Mouse (Mus musculus) MEL (cell line): Measurements from ENCODE around the gene Alpk1. TPM values are rescaled to one million over a fixed set of nuclear protein-coding genes. Genes with fewer than 3 reads are reported as not detected.

ENCODE experiments used
- DNase-seq: peaks from one replicate; pipeline ENCODE4 v3.0.0; 2011; ENCODE audit warnings: low read depth, low spot score
- H3K27ac ChIP-seq: 2 replicates; pipeline ENCODE4 v1.5.1; 2012; ENCODE audit warnings: low read depth, mild to moderate bottlenecking, control low read depth, low read length, moderate library complexity; ENCODE audit not compliant: control insufficient read depth
- H3K27me3 ChIP-seq, 2 experiments: fragments of 150-350 bp in 1 of 2; sonication (generic) in 1 of 2; 2 replicates each; pipeline ENCODE4 v1.6.1; 2012; ENCODE audit warnings: low read length in 2 of 2, mild to moderate bottlenecking in 2 of 2, improper control_type of control experiment in 1 of 2, moderate library complexity in 1 of 2; ENCODE audit not compliant: insufficient read depth in 2 of 2, control insufficient read depth in 1 of 2
- H3K36me3 ChIP-seq, 2 experiments: 2 replicates each; pipeline ENCODE4 v1.6.1; 2012 to 2014; ENCODE audit warnings: low read length in 2 of 2, improper control_type of control experiment in 1 of 2, inconsistent platforms in 1 of 2, mild to moderate bottlenecking in 1 of 2; ENCODE audit not compliant: insufficient read depth in 2 of 2, control insufficient read depth in 1 of 2
- H3K4me1 ChIP-seq, 2 experiments: fragments of 150-350 bp in 1 of 2; sonication (generic) in 1 of 2; 2 replicates each; pipeline ENCODE4 v1.6.1; 2012; ENCODE audit warnings: low read length in 2 of 2, improper control_type of control experiment in 1 of 2, mild to moderate bottlenecking in 1 of 2; ENCODE audit not compliant: insufficient read depth in 2 of 2, control insufficient read depth in 1 of 2
- H3K4me3 ChIP-seq, 2 experiments: fragments of 150-350 bp in 1 of 2; sonication (generic) in 1 of 2; 2 replicates each; pipeline ENCODE4 v1.5.1; 2012; ENCODE audit warnings: low read depth in 2 of 2, low read length in 2 of 2, mild to moderate bottlenecking in 2 of 2, moderate library complexity in 2 of 2, control low read depth in 1 of 2, improper control_type of control experiment in 1 of 2; ENCODE audit not compliant: control insufficient read depth in 1 of 2, insufficient read depth in 1 of 2
- H3K79me2 ChIP-seq: 2 replicates; pipeline ENCODE4 v1.6.1; 2012; ENCODE audit warnings: mild to moderate bottlenecking, low read length, moderate library complexity; ENCODE audit not compliant: control insufficient read depth, poor library complexity, insufficient read depth
- H3K9ac ChIP-seq: 2 replicates; pipeline ENCODE4 v1.6.1; 2012; ENCODE audit warnings: low read depth, mild to moderate bottlenecking, control low read depth, low read length, moderate library complexity; ENCODE audit not compliant: control insufficient read depth, poor library complexity, severe bottlenecking
- H3K9me3 ChIP-seq: fragments of 150-350 bp; sonication (generic); replicated peaks from 2 replicates; pipeline ENCODE4 v1.6.1; 2012; ENCODE audit warnings: mild to moderate bottlenecking, low read length, improper control_type of control experiment, moderate library complexity; ENCODE audit not compliant: insufficient read depth
- ETS1 ChIP-seq: IDR thresholded peaks from 2 replicates; pipeline ENCODE4 v1.6.1; 2012; ENCODE audit warnings: low read depth, mild to moderate bottlenecking, inconsistent platforms, low read length, improper control_type of control experiment, moderate library complexity
- GABPA ChIP-seq: IDR thresholded peaks from 2 replicates; pipeline ENCODE4 v1.6.1; 2012; ENCODE audit warnings: low read depth, mild to moderate bottlenecking, inconsistent platforms, low read length, improper control_type of control experiment, moderate library complexity
- HCFC1 ChIP-seq: IDR thresholded peaks from 2 replicates; pipeline ENCODE4 v1.6.1; 2012; ENCODE audit warnings: low read depth, mild to moderate bottlenecking, inconsistent platforms, low read length, improper control_type of control experiment, moderate library complexity
- JUND ChIP-seq: IDR thresholded peaks from 2 replicates; pipeline ENCODE4 v1.6.1; 2011; ENCODE audit warnings: low read depth, mild to moderate bottlenecking, improper control_type of control experiment, low read length
- KAT2A ChIP-seq: conservative IDR thresholded peaks from 2 replicates; pipeline ENCODE4 v1.6.1; 2012; ENCODE audit warnings: low read depth, low read length, improper control_type of control experiment, inconsistent platforms
- MAFK ChIP-seq: IDR thresholded peaks from 2 replicates; pipeline ENCODE4 v1.6.1; 2011; ENCODE audit warnings: low read depth, mild to moderate bottlenecking, low read length, improper control_type of control experiment, borderline replicate concordance
- MAX ChIP-seq: IDR thresholded peaks from 2 replicates; pipeline ENCODE4 v1.6.1; 2011; ENCODE audit warnings: low read length, improper control_type of control experiment
- MAZ ChIP-seq: IDR thresholded peaks from 2 replicates; pipeline ENCODE4 v1.6.1; 2012; ENCODE audit warnings: low read depth, mild to moderate bottlenecking, inconsistent platforms, low read length, improper control_type of control experiment
- MEF2A ChIP-seq: IDR thresholded peaks from 2 replicates; pipeline ENCODE4 v1.6.1; 2014; ENCODE audit warnings: low read depth, mild to moderate bottlenecking, inconsistent platforms, low read length, improper control_type of control experiment; ENCODE audit not compliant: poor library complexity, insufficient replicate concordance, severe bottlenecking; ENCODE audit errors: extremely low read depth
- MYC ChIP-seq: IDR thresholded peaks from 2 replicates; pipeline ENCODE4 v1.6.1; 2011; ENCODE audit warnings: low read depth, mild to moderate bottlenecking, low read length, improper control_type of control experiment, moderate library complexity
- NRF1 ChIP-seq: IDR thresholded peaks from 2 replicates; pipeline ENCODE4 v1.6.1; 2014; ENCODE audit warnings: low read depth, mild to moderate bottlenecking, inconsistent platforms, low read length, improper control_type of control experiment, moderate library complexity; ENCODE audit not compliant: poor library complexity, insufficient read depth, severe bottlenecking
- POLR2A ChIP-seq, 2 experiments: IDR thresholded peaks; 2 replicates each; pipeline ENCODE4 v1.6.1; 2011 to 2012; ENCODE audit warnings: low read length in 2 of 2, mild to moderate bottlenecking in 2 of 2, control low read depth in 1 of 2, improper control_type of control experiment in 1 of 2, low read depth in 1 of 2, moderate library complexity in 1 of 2; ENCODE audit not compliant: control insufficient read depth in 1 of 2, insufficient read depth in 1 of 2, poor library complexity in 1 of 2
- SMC3 ChIP-seq: IDR thresholded peaks from 2 replicates; pipeline ENCODE4 v1.6.1; 2011; ENCODE audit warnings: low read depth, low read length, improper control_type of control experiment
- TAL1 ChIP-seq: IDR thresholded peaks from 2 replicates; pipeline ENCODE4 v1.6.1; 2012; ENCODE audit warnings: mild to moderate bottlenecking, inconsistent platforms, low read length, moderate library complexity, mixed read lengths
- TCF12 ChIP-seq: IDR thresholded peaks from 2 replicates; pipeline ENCODE4 v1.6.1; 2014; ENCODE audit warnings: low read depth, mild to moderate bottlenecking, inconsistent platforms, low read length, improper control_type of control experiment, moderate library complexity
- UBTF ChIP-seq: IDR thresholded peaks from 2 replicates; pipeline ENCODE4 v1.6.1; 2012; ENCODE audit warnings: low read depth, mild to moderate bottlenecking, inconsistent platforms, low read length, improper control_type of control experiment, moderate library complexity, borderline replicate concordance; ENCODE audit not compliant: insufficient read depth
- USF2 ChIP-seq, 2 experiments: IDR thresholded peaks; 2 replicates each; pipeline ENCODE4 v1.6.1; 2011 to 2012; ENCODE audit warnings: improper control_type of control experiment in 2 of 2, low read length in 2 of 2, borderline replicate concordance in 1 of 2, inconsistent platforms in 1 of 2, low read depth in 1 of 2, mild to moderate bottlenecking in 1 of 2; ENCODE audit not compliant: insufficient read depth in 1 of 2
- ZNF384 ChIP-seq: IDR thresholded peaks from 2 replicates; pipeline ENCODE4 v1.6.1; 2012; ENCODE audit warnings: low read depth, mild to moderate bottlenecking, inconsistent platforms, low read length, improper control_type of control experiment
- polyA plus RNA-seq, 2 experiments: library from polyadenylated mRNA; stranded (reverse) in 1 of 2; unstranded in 1 of 2; fragments of >175 nt in 1 of 2; fragments of >200 nt in 1 of 2; gene quantifications; 2 replicates each; pipeline versions ENCODE4 v1.2.1 to v1.2.4; 2012; ENCODE audit warnings: low replicate concordance in 2 of 2, low read depth in 1 of 2; ENCODE audit not compliant: insufficient read length in 2 of 2, insufficient read depth in 1 of 2, missing spikeins in 1 of 2
- total RNA-seq: library from RNA; depleted of rRNA; stranded (reverse); fragments of 300-350 nt; gene quantifications from 2 replicates; pipeline ENCODE4 v1.2.3, GENCODE M21; 2012

Alpk1 gene
- total and polyA plus RNA-seq, 3 experiments: 1.8 to 2.4 TPM; not detected in 1

DNA sequence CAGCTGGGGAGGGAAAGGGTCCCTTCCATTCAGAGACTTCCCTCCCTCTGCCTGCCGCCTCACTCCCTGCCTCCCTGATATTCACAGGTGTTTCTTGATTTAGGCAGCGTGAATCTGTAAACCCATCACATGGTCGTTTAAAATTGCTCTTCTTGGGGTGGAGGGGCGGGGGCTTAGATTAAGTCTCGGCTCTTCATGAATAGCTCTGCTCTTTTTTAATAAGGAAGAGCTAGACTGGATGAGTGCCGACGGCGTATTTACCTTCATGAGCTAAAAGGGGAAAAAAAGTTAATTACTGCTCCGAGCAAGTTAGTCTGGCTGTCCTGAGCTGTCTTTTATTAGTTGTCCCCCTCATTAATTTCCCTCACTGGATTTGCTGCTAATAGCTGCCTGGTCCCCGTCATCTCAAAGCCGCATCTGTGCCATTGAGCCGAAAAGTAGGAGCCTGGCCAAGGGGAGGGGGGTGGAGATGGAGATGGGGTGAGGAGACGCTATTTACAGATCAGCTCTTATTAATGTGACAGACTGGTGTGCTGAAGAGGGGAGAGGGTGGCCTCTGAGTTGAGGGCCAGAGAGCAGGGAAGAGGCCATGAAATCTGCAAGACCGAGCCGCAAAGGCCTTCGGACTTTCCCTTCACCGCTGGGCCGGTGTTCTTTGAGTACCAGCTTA lies 134.0 kb downstream of the Alpk1 start:
- DNase-seq: no peak

GRCm38 (mm10) chr3:127642211-127642610 lies 138.1 kb downstream of the Alpk1 start:
- no peak for TF ChIP-seq USF2 (IDR thresholded peaks at IDR 0.05; ENCODE audit: borderline replicate concordance in 1 of 2, insufficient read depth in 1 of 2, low read depth in 1 of 2, low read length in 2 of 2)
- TF ChIP-seq JUND: no peak
- no peak for TF ChIP-seq MAZ
- TF ChIP-seq MAFK: no peak
- TF ChIP-seq POLR2A (IDR thresholded peaks at IDR 0.05; ENCODE audit: control insufficient read depth in 1 of 2, insufficient read depth in 1 of 2, low read depth in 1 of 2, low read length in 2 of 2, poor library complexity in 1 of 2): no peak
- no peak for TF ChIP-seq UBTF
- TF ChIP-seq MAX: no peak
- TF ChIP-seq ZNF384: no peak
- TF ChIP-seq HCFC1: no peak
- TF ChIP-seq SMC3: no peak
- no peak for TF ChIP-seq MYC
- no peak for TF ChIP-seq MEF2A
- TF ChIP-seq GABPA: no peak
- TF ChIP-seq, all 39 proteins: peak for 0
- no peak overlapping the region for H3K4me3 ChIP-seq
- no peaks in the 10 kb centered on the region; a peak in 1 of 4 replicates for H3K4me1 ChIP-seq
- no peak overlapping the region for H3K27ac ChIP-seq
- no peak for DNase-seq
- peaks cover 0 to 3% of the 10 kb centered on the region in 2 experiments; a peak in 1 of 4 replicates for H3K27me3 ChIP-seq
- H3K36me3 ChIP-seq: no peaks in the 10 kb centered on the region; a peak in 1 of 4 replicates
- no peaks in the 10 kb centered on the region for H3K9me3 ChIP-seq
- no peaks in the 10 kb centered on the region for H3K79me2 ChIP-seq
- H3K9ac ChIP-seq: no peak overlapping the region

More for the DNA sequence above, 134.0 kb downstream of the Alpk1 start:
- Histone ChIP-seq H3K9ac (no peak overlapping the region), H3K4me3 (no peak overlapping the region), H3K36me3 (no peaks in the 10 kb centered on the region; a peak in 1 of 4 replicates), H3K27me3 (no peaks in the 10 kb centered on the region), H3K27ac (no peak overlapping the region), H3K4me1 (no peaks in the 10 kb centered on the region; a peak in 1 of 4 replicates), H3K79me2 (no peaks in the 10 kb centered on the region), H3K9me3 (no peaks in the 10 kb centered on the region)
- TF ChIP-seq ETS1 (no peak), HCFC1 (no peak), KAT2A (no peak), NRF1 (no peak), TAL1 (no peak), TCF12 (no peak)
